Mouse (Mus musculus) intestine, postnatal 0 days (tissue): Measurements from ENCODE around the gene Ramp2. TPM values are rescaled to one million over a fixed set of nuclear protein-coding genes. Genes with fewer than 3 reads are reported as not detected.

Experiments used
- ATAC-seq: fragments of 200-750 bp; cut with Nextera tagmentation; 2 replicates; pipeline ENCODE4 v1.8.0; 2017; ENCODE audit warnings: mild to moderate bottlenecking, moderate TSS enrichment, moderate library complexity
- H3K27ac ChIP-seq: fragments of 300-500 bp; sonication (generic); 2 replicates; pipeline ENCODE4 v1.5.1; 2014; ENCODE audit warnings: mild to moderate bottlenecking, low read depth, low read length, moderate library complexity
- H3K27me3 ChIP-seq: fragments of 300-500 bp; sonication (generic); replicated peaks from 2 replicates; pipeline ENCODE4 v1.6.1; 2014; ENCODE audit warnings: low read length, mixed read lengths; ENCODE audit not compliant: control insufficient read depth, insufficient read depth
- H3K36me3 ChIP-seq: fragments of 300-500 bp; sonication (generic); 2 replicates; pipeline ENCODE4 v1.6.1; 2014; ENCODE audit warnings: mild to moderate bottlenecking, moderate library complexity; ENCODE audit not compliant: control insufficient read depth, insufficient read depth
- H3K4me1 ChIP-seq: fragments of 300-500 bp; sonication (generic); replicated peaks from 2 replicates; pipeline ENCODE4 v1.6.1; 2014; ENCODE audit warnings: antibody characterized with exemption, low read length, mixed read lengths; ENCODE audit not compliant: control insufficient read depth, insufficient read depth
- H3K4me2 ChIP-seq: fragments of 300-500 bp; sonication (generic); replicated peaks from 2 replicates; pipeline ENCODE4 v1.6.1; 2014; ENCODE audit warnings: low read depth, mild to moderate bottlenecking, moderate library complexity
- H3K4me3 ChIP-seq: fragments of 300-500 bp; sonication (generic); 2 replicates; pipeline ENCODE4 v1.5.1; 2014; ENCODE audit warnings: low read depth, low read length
- H3K9ac ChIP-seq: fragments of 300-500 bp; sonication (generic); 2 replicates; pipeline ENCODE4 v1.6.1; 2014; ENCODE audit warnings: mild to moderate bottlenecking, low read depth, low read length
- H3K9me3 ChIP-seq: fragments of 300-500 bp; sonication (generic); 2 replicates; pipeline ENCODE4 v1.6.1; 2016; ENCODE audit warnings: mixed run types; ENCODE audit not compliant: control insufficient read depth
- CTCF ChIP-seq: sonication (generic); IDR thresholded peaks from 2 replicates; pipeline ENCODE4 v1.5.1; 2016; ENCODE audit warnings: low read depth, mild to moderate bottlenecking, control low read depth, antibody characterized with exemption, moderate library complexity
- WGBS: fragments of 180-500 bp; shearing (Covaris S2); extraction: QIAGEN DNeasy Blood & Tissue Kit; methylation state at CpG from one replicate; pipeline ENCODE4 v1.1.7; 2014; 5-methylcytosine and 5-hydroxymethylcytosine counted together
- polyA plus RNA-seq: library from polyadenylated mRNA; unstranded; fragments of >200 nt; fragmentation: Nextera tagmentation; extraction: Ambion mirVana; gene quantifications from 2 replicates; pipeline ENCODE4 v1.2.1, GENCODE M21; 2015

The Ramp2 gene
- polyA plus RNA-seq, 1 experiment from 2014 or later = 74.7 TPM

GRCm38 (mm10) chr11:101245071-101245470 is 757 bp upstream of the Ramp2 start:
- H3K4me2 ChIP-seq = peak overlapping the region; percentile 91; the same call in 1 of the 2 replicates
- WGBS = 41% methylated on average over 4 of the region's 4 CpGs
- no peak for TF ChIP-seq CTCF

GRCm38 (mm10) chr11:101246702-101247012 is 829 bp downstream of the Ramp2 start:
- Histone ChIP-seq H3K9me3 (no peaks in the 10 kb centered on the region), H3K27me3 (no peaks in the 10 kb centered on the region; the same call in 1 of the 2 replicates), H3K4me1 (no peaks in the 10 kb centered on the region), H3K36me3 (no peaks in the 10 kb centered on the region), H3K9ac (peak overlapping the region; percentile 66), H3K4me3 (peak overlapping the region; percentile 62), H3K27ac (peak overlapping the region; percentile 68), H3K4me2 (peak overlapping the region; percentile 91)
- WGBS = 22% methylated on average over 7 of the region's 7 CpGs
- TF ChIP-seq CTCF = no peak
- ATAC-seq = no peak

More at GRCm38 (mm10) chr11:101245071-101245470, 757 bp upstream of the Ramp2 start:
- Histone ChIP-seq H3K4me1 (no peaks in the 10 kb centered on the region), H3K27ac (0 out of 2 replicates have a peak overlapping the region, but pooled peaks have one; percentile 68), H3K36me3 (no peaks in the 10 kb centered on the region), H3K4me3 (no peak overlapping the region), H3K9me3 (no peaks in the 10 kb centered on the region), H3K9ac (no peak overlapping the region), H3K27me3 (no peaks in the 10 kb centered on the region; the same call in 1 of the 2 replicates)
- ATAC-seq = no peak

- 0 out of 2 replicates have a peak, but pooled peaks cover under 1% of the 10 kb centered on the region for H3K4me1 ChIP-seq
- H3K36me3 ChIP-seq = no peaks in the 10 kb centered on the region
- no peaks in the 10 kb centered on the region for H3K9me3 ChIP-seq
- H3K4me3 ChIP-seq = peak overlapping the region; percentile 62; the same call in 1 of the 2 replicates
- ATAC-seq = no peak
- no peaks in the 10 kb centered on the region; the same call in 1 of the 2 replicates for H3K27me3 ChIP-seq
- WGBS = 83% methylated on average over 6 of the region's 6 CpGs
- H3K27ac ChIP-seq = peak overlapping the region; percentile 68; the same call in 1 of the 2 replicates
- H3K4me2 ChIP-seq = peak overlapping the region; percentile 91
- H3K9ac ChIP-seq = no peak overlapping the region
- no peak for TF ChIP-seq CTCF
Observed at GRCm38 (mm10) chr11:101247521-101248030, 1.7 kb downstream of the Ramp2 start.

GRCm38 (mm10) chr11:101248258-101248994 is 2.6 kb downstream of the Ramp2 start:
- Histone ChIP-seq H3K27ac (no peak overlapping the region), H3K4me2 (peak overlapping the region; percentile 91; the same call in 1 of the 2 replicates), H3K27me3 (no peaks in the 10 kb centered on the region; the same call in 1 of the 2 replicates), H3K4me1 (0 out of 2 replicates have a peak, but pooled peaks cover 4% of the 10 kb centered on the region), H3K9ac (no peak overlapping the region), H3K9me3 (no peaks in the 10 kb centered on the region), H3K4me3 (no peak overlapping the region), H3K36me3 (no peaks in the 10 kb centered on the region)
- ATAC-seq = 0 out of 2 replicates have a peak, but pooled peaks have one; percentile 6
- 33% methylated on average over 14 of the region's 14 CpGs for WGBS
- TF ChIP-seq CTCF = peak; percentile 81

GRCm38 (mm10) chr11:101251031-101251430 is 5.2 kb downstream of the Ramp2 start:
- H3K27ac ChIP-seq = no peak overlapping the region

GRCm38 (mm10) chr11:101252941-101253340 is 7.1 kb downstream of the Ramp2 start:
- H3K4me1 ChIP-seq = 0 out of 2 replicates have a peak, but pooled peaks cover 4% of the 10 kb centered on the region
- peak overlapping the region; percentile 92 for H3K4me2 ChIP-seq
- H3K9me3 ChIP-seq = no peaks in the 10 kb centered on the region
- H3K9ac ChIP-seq = peak overlapping the region; percentile 86
- H3K4me3 ChIP-seq = peak overlapping the region; percentile 91
- ATAC-seq = no peak
- no peaks in the 10 kb centered on the region for H3K36me3 ChIP-seq
- H3K27ac ChIP-seq = peak overlapping the region; percentile 82; the same call in 1 of the 2 replicates
- H3K27me3 ChIP-seq = no peaks in the 10 kb centered on the region
- TF ChIP-seq CTCF = no peak
- 4% methylated on average over 7 of the region's 7 CpGs for WGBS

More at GRCm38 (mm10) chr11:101251031-101251430, 5.2 kb downstream of the Ramp2 start:
- TF ChIP-seq CTCF = no peak
- 51% methylated on average over 2 of the region's 2 CpGs for WGBS
- H3K4me1 ChIP-seq = 0 out of 2 replicates have a peak, but pooled peaks cover 4% of the 10 kb centered on the region
- H3K36me3 ChIP-seq = no peaks in the 10 kb centered on the region
- no peak overlapping the region for H3K9ac ChIP-seq
- no peak overlapping the region for H3K4me2 ChIP-seq
- no peak for ATAC-seq
- no peaks in the 10 kb centered on the region for H3K9me3 ChIP-seq
- no peaks in the 10 kb centered on the region; the same call in 1 of the 2 replicates for H3K27me3 ChIP-seq
- H3K4me3 ChIP-seq = no peak overlapping the region
